Mouse (Mus musculus) megakaryocyte-erythroid progenitor cell, adult 5-6 weeks (primary cell): Measurements from ENCODE around the gene Olfml3. TPM values are rescaled to one million over a fixed set of nuclear protein-coding genes. Genes with fewer than 3 reads are reported as not detected.

Experiments
- ATAC-seq: replicated peaks from 2 replicates; pipeline ENCODE4 v1.8.0; 2016; ENCODE audit warnings: mild to moderate bottlenecking, inconsistent platforms; ENCODE audit not compliant: severe bottlenecking, poor library complexity, low FRiP score, low TSS enrichment
- total RNA-seq, 2 experiments: library from RNA; stranded (forward) in 1 of 2; stranded (reverse) in 1 of 2; fragments of 200-1000, 215-1000 nt in 1 of 2; fragments of >200 nt in 1 of 2; fragmentation: Nextera tagmentation in 1 of 2; gene quantifications; 2 replicates each; pipeline ENCODE4 v1.2.3; 2014 to 2017

Olfml3 gene
- total RNA-seq, 2 experiments from 2014 or later, result 0.56 TPM; not detected in 1

DNA sequence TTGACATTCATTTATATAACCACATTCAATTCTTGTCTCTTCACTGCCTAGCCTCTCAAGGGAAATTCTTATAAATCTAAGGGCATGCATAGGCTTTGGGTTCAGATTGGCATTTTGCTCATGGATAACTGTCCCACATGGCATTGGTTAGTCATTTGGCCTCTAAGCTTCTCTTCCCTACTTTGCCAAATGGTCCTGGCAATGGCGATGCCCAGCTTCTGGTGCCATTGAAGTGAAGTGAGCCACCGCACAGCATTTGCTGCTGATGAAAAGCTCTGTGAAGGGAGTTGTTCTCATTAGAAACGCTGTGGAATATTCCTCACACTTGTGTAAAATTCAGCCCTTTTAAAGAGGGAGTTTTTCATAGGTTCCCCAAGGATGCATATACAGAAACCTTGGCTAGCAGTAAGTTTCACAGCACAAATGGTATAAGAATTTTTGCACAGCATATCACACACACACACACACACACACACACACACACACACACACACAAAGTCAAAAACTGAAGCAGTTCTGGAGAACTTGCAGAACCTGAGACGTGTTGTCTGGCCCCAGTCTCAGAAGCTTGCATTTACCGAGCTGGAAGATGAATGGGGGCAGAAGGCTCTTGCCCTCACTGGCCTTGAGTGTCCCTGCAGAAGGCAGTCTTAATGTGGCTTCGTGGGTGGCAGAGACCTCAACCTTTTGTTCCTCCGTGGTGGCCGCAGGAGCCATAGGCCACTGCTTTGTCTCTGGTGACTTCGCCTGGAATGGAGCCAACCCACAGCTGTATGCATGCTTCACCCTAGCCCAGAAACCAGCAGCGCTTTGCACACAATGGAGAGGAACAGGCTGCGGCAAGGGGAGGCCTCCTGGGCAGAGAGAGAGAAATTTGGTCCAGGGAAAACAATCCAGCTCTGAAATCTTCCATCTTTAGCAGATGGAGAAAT, 21.8 kb downstream of the Olfml3 start:
- ATAC-seq, result no peak

DNA sequence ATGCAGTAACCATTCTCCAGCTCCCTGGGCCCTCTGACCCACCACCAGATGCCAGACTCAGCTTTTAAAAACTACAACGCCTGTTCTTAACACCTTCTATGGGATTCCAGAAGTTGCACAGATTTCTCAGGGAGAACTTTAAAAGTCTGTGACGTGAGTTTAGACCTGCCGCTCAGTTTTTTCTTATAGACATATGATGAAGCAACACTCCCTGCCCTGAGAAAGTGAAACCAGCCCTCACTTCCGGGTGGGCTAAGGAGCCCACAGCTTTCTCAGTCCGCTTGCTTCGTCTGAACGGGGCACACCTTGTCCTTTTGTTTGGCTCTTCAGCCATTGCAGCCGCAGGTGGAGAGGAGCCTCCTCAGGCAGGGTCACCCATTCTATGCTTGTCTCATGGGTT, 22.9 kb downstream of the Olfml3 start:
- ATAC-seq, result no peak

DNA sequence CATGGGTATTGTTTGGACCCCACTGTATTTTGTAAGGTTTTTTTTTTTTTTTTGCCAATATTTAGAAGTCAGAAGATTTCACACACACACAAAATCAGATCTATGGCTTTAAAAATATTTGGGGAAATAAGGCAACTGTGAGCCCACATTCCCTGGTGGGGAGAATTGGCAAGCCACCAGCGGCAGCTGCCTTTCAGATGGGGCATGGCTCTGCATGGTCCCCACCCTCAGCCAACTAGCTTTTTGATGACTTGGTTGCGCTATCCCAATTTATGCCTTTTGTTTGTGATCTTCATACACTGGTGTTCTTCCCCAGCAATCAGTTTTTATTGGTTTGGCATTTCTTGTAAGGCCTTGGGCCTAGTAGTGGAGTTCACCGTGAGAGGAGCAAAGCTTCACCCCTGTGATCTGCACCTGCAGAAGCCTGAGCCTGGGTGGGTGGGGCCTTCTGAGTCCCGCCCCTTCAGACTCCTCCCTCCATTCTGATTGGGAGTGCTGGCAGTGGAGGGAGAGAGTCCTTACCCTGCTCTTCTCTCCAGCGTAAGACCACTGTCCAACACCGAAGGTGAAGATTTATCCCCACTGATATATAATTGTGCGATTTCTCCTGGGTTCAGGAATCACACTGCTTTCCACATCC, 23.4 kb downstream of the Olfml3 start:
- ATAC-seq, result no peak

DNA sequence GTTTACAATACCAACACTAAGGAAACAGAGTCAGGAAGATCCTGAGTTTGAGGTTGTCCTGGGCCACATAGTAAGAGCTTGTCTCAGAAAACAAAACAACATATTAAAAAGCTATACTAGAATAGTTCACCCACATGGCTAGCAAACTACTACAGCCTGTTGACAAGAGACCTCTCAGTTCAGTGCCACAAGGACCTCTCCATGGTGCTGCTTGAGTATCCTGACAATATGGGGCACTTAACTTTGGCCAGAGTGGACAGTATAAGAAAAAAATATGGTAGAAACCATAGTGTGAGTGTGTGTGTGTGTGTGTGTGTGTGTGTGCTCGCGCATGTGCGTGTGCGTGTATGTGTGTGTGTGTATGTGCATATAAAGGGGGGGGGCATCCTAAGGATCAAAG, 25.6 kb downstream of the Olfml3 start:
- 0 out of 2 replicates have a peak, but pooled peaks have one; percentile 55 for ATAC-seq

DNA sequence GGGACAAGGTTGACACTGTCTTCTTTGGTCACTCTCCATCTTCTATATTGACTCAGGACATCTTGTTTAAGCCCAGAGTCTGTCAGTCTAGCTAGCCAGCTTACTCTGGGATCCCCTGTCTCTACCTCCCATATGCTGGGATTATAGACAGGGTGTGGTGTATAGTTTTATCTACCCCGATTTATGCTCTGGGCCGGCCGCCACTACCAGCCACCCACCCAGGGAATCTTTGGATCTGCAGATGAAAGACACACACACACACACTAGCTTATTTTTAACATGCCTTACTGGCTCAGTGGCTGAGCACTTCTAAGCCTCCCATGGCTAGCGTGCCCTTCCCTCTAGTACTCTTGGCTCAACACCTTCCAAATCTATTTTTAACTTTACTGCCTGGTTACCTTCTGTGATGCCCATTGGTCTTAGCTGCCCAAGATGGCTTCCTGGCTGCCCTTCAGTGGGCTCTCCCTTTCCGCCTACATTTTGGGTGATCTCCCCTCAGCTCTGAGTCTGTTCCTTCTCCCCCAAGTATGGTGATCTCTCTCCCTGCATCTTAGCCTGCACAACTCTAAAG, 28.2 kb downstream of the Olfml3 start:
- ATAC-seq, result no peak

DNA sequence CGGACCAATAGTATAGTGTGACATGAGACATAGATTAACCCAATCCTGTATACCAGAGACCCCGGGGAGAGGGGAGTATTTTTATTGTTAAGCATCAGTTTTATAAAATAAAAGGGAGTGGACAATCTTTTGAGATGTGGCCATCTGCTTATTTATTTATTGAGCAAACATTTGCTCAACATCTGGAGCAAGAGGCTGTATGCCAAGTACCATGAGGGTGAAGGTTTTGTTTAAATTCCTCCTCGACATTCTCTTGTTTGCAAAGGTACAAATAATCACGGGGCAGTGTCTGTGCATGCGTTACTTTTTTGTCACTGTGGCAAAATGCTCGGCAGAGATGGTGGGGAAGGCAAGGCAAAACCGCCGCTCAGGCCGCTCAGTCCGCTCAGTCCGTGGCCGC, 32.4 kb downstream of the Olfml3 start:
- no peak for ATAC-seq

DNA sequence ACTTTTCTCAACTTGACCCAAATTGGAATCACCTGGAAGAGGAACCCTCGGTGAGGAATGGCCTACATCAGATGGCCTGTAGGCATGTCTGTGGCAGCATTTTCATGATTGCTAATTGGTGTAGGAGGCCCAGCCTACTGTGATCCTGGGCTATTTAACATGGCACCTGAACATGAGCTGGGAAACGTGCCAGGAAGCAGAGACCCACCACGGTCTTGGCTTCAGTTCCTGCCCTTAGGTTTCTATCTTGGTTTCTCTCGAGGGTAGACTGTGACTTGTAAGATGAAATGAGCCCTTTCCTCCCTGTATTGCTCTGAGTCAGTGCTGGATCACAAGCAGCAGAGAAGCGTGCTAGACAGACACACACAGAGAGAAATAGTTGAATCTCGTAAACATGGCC, 33.1 kb downstream of the Olfml3 start:
- no peak for ATAC-seq

DNA sequence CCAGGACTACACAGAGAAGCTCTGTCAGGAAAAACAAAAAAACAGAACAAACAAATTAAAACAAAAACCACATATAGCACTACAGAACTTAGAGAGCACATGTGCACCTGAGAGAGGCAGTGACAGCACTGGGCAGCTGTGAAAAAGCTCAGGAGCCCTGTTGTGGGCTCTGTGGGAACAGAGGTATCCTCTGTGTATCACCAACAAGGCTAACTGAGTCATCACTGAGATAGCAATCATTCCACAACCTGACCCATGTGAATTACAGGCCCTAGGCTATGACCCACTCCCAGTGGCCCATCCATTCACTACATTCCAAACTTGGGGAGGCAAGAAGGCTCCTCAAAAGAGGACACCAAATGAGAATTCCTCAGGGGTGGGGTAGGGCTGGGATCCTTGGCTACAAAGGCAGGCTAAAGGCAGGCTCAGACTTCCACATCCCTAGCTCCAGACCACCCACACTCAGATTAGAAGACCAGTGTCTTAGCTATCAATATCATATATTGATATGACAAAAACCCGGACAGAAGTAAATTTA, 41.3 kb downstream of the Olfml3 start:
- ATAC-seq, result no peak

DNA sequence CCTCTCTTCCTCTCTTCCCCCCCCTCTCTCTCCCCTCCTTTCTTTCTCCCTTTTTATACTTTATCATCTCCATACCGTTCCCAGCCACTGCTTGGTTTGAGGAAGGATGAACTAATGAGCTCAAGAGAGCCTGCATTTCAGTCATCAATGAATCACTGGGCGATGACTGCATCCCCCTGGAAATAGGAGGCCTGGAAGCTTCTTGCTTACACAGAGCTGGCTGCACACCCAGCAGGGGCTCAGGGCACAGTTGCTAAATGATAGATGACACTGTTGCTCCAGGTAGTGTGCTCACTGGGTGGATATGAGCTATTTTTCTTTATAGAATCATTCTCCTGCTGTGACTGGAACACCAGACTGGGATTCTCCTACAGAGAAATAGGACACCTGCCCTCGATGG, 42.2 kb downstream of the Olfml3 start:
- no peak for ATAC-seq

DNA sequence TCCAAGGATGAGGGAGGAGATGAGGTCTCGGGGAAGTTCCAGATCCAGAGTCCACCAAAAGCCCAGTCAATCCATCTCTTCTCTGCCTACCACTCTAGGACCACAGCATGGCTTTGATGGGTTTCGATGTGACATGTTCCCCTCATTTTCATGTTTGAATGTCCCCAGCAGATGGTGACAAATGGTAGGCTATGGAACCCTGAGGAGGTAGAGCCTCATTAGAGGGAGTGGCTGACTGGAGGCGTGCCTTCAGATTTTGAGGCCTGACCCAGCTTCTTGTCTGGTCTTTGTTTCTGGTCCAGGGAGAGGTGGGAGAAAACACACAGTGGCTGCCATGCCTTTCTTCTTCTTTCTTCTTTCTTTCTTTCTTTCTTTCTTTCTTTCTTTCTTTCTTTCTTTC, 47.3 kb downstream of the Olfml3 start:
- peak; percentile 71; the same call in 1 of the 2 replicates for ATAC-seq

DNA sequence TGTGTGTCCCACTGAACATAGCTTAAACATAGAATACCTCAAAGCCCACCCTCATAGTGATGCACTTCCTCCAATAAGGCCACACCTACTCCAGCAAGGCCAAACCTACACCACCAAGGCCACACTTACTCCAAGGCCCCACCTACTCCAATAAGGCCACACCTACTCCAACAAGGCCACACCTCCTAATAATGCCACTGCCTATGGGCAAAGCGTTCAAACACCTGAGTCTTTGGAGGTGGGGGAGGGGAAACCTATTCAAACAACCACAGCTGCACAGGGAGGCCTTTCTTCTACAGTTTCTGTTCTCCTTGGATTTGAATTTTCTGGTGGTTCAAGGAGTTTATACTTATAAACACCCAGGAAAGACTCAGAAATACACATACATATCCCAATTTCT, 48.8 kb downstream of the Olfml3 start:
- no peak for ATAC-seq

DNA sequence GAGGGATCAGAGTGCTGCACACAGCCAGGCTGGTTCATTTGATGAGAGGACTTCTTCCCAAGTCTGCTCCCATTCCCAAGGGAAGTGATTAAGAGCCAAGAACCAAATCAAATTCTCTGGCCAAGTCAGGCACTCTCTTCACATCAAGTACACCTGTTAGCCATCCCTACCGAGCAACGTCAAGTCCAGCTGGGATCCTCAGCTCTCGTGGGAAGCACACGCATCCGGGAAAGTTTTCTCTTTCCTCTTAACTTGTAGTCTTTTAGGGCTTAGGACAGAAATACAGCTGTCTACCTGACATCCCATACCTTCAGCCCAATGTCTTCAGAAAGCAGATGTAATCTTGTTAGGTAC, 53.9 kb downstream of the Olfml3 start:
- ATAC-seq, result no peak

DNA sequence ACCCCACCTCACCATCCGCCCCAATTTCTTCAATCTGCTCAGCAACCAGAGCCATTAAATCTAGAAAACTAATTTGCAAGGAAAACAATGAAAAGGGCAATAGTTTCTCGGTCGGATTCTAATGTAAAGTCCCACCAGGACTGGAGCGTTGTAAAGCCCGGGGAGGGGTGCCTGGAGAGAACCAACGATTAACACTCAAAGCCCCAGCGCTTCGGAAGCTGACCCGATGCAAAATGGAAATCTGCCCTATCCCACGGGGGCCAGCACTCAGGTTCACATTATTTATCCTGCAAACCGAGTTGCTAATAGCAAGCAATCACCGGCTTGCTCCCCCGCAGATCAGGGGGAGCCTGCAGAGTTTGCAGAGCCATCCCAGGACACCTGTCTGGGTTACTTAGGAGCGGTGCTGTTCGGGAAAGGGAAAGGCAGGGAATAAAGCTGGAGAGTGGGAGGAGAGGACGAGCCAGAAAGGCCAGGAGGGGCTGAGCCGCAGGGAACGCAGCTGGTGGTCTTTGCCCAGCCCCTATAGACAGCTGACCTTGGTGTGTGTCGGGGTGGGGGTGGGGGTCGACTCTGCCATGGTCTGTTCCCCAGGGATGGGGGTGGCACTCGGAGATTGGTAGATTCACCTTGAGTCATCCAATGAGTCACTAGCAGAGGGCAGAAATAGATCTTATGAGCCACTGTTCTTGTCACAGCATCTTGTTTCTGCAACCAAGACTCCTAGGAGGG, 54.4 kb downstream of the Olfml3 start:
- ATAC-seq, result no peak

DNA sequence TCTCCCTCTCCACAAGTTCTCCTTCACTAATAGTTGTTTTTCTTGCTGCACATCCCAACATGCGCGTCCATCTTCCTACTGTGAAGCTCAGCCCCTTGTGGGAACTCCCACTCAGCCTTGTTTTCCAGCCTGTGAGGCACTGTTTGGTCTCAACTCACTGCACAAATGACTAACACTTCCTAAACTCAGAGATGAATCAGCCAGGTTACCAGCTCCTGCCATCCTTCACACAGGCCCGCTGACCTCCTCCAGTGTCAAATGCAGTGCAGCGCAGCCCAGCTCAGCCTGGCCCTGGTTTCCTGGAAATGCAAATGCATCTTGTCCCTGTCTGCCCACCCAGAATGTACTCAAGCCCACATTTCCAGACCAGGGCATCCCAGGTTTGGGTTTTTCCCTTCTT, 55.3 kb downstream of the Olfml3 start:
- no peak for ATAC-seq

DNA sequence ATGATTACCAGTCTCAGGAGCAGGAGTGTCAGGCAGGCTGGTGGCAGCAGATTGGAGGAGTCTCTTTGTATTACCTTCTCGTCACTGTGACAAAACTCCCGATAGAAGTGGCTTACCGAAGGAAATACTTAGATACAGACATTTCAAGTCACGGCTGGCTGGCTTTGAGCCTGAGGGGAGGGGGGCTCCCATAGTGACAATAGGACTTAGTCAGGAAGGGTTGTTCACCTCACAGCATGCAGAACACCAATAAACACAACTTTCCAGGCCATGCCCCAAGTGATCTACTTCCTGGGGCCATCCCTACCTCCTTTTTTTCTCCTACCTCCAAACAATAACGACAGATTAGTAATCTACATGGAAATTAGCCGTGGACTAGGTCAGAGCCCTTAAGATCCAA, 59.0 kb downstream of the Olfml3 start:
- ATAC-seq, result no peak

DNA sequence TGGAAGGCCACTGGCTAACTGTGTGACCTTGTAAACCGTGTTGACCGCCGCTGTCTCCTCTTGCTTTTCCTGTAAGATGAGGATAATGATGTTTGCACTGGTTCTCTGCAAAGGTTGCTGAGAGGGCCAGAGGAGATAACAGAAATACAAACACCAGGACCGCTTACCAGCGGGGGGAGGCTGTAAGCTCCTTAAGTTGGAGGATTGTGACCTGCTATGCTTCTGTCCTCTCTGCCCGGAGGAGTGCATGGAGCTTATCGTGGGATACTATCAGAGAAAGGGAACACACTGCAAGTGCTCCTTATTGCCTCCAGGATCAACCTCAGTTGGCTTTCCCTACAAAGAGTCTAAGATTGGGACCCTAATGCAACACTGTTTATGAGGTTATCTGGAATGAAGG, 65.1 kb downstream of the Olfml3 start:
- no peak for ATAC-seq
